Mouse (Mus musculus): Measurements from ENCODE around the gene Rac3. TPM values are rescaled to one million over a fixed set of nuclear protein-coding genes. Genes with fewer than 3 reads are reported as not detected.

Rac3 gene
- polyA plus RNA-seq, 1 experiment from 2014 or later = 10.0 TPM

GRCm38 (mm10) chr11:120768206-120768605, 46.9 kb downstream of the Rac3 start:
- POLR2A ChIA-PET = no interaction called here
- DNase-seq (ENCODE audit: low read depth, low spot score) = no peak
- TF ChIP-seq CTCF (IDR thresholded peaks at IDR 0.05) = no peak
- CTCF ChIA-PET = interaction anchor here (1.4 kb wide), 1 partner anchor 8 kb away, joined by 3 read pairs; no protein-coding TSS in a partner anchor
- no peak for ATAC-seq
- no peaks in the 10 kb centered on the region for H3K27me3 ChIP-seq
- in situ Hi-C loops (cut with MboI; ENCODE audit: low pct_unique_long_range_greater_than_20kb) = loop anchor here (5.0 kb wide), 1 partner anchor 116 kb away; no protein-coding TSS in a partner anchor

- ChIA-PET CTCF (interaction anchor here (2.1 to 7.5 kb wide), 2 partner anchors 50 to 59 kb away, joined by 7 to 81 read pairs; partner anchors contain the start of genes Cenpx, Lrrc45 and Rac3), POLR2A (no interaction called here)
- TF ChIP-seq CTCF (IDR thresholded peaks at IDR 0.05) = no peak
- no peak for ATAC-seq
- in situ Hi-C loops (cut with MboI; ENCODE audit: low pct_unique_long_range_greater_than_20kb) = no loop called here
- H3K27me3 ChIP-seq = no peaks in the 10 kb centered on the region
- DNase-seq (ENCODE audit: low read depth, low spot score) = no peak
Measured at GRCm38 (mm10) chr11:120772749-120773148, 51.5 kb downstream of the Rac3 start.

Other genes with a start within 250 kb of the Rac3 start
- gene Mrpl12, start 236.9 kb upstream of the Rac3 start, polyA plus RNA-seq (2021) = 172 TPM
- 41.2 TPM for gene Slc25a10, start 229.6 kb upstream of the Rac3 start, polyA plus RNA-seq (2021)
- not detected for gene Gcgr, start 190.8 kb upstream of the Rac3 start, polyA plus RNA-seq (2021)
- 78.0 TPM for gene Mcrip1, start 171.7 kb upstream of the Rac3 start, polyA plus RNA-seq (2021)
- not detected for gene Ppp1r27, start 170.3 kb upstream of the Rac3 start, polyA plus RNA-seq (2021)
- gene P4hb, start 148.2 kb upstream of the Rac3 start, polyA plus RNA-seq (2021) = 661 TPM
- gene Arhgdia, start 139.8 kb upstream of the Rac3 start, polyA plus RNA-seq (2021) = 439 TPM
- 118 TPM for gene Alyref, start 123.1 kb upstream of the Rac3 start, polyA plus RNA-seq (2021)
- 82.8 TPM for gene Anapc11, start 123.0 kb upstream of the Rac3 start, polyA plus RNA-seq (2021)
- gene Npb, start 113.0 kb upstream of the Rac3 start, polyA plus RNA-seq (2021) = 0.59 TPM
- 108 TPM for gene Pcyt2, start 103.5 kb upstream of the Rac3 start, polyA plus RNA-seq (2021)
- gene Sirt7, start 96.2 kb upstream of the Rac3 start, polyA plus RNA-seq (2021) = 30.1 TPM
- 54.6 TPM for gene Mafg, start 87.9 kb upstream of the Rac3 start, polyA plus RNA-seq (2021)
- 6.7 TPM for gene Pycr1, start 77.7 kb upstream of the Rac3 start, polyA plus RNA-seq (2021)
- not detected for gene Myadml2, start 73.3 kb upstream of the Rac3 start, polyA plus RNA-seq (2021)
- gene Notum, start 60.3 kb upstream of the Rac3 start, polyA plus RNA-seq (2021) = 0.21 TPM
- 54.9 TPM for gene Aspscr1, start 48.5 kb upstream of the Rac3 start, polyA plus RNA-seq (2021)
- gene Cenpx, start 7.7 kb upstream of the Rac3 start, polyA plus RNA-seq (2021) = 21.7 TPM
- gene Lrrc45, start 7.5 kb upstream of the Rac3 start, polyA plus RNA-seq (2021) = 50.6 TPM
- 17.2 TPM for gene Dcxr, start 5.8 kb downstream of the Rac3 start, polyA plus RNA-seq (2021)
- gene Cbr2, start 10.6 kb downstream of the Rac3 start, polyA plus RNA-seq (2021) = 17.0 TPM
- 57.8 TPM for gene Hmga1b, start 41.3 kb downstream of the Rac3 start, polyA plus RNA-seq (2021)
- 17.1 TPM for gene Rfng, start 62.7 kb downstream of the Rac3 start, polyA plus RNA-seq (2021)
- 138 TPM for gene Gps1, start 62.8 kb downstream of the Rac3 start, polyA plus RNA-seq (2021)
- 46.0 TPM for gene Dus1l, start 74.9 kb downstream of the Rac3 start, polyA plus RNA-seq (2021)
- 139 TPM for gene Fasn, start 103.1 kb downstream of the Rac3 start, polyA plus RNA-seq (2021)
- 8.4 TPM for gene Ccdc57, start 211.4 kb downstream of the Rac3 start, polyA plus RNA-seq (2021)
- 0.39 TPM for gene Slc16a3, start 227.0 kb downstream of the Rac3 start, polyA plus RNA-seq (2021)